Mouse (Mus musculus) brain, embryonic 14.5 days (tissue): ENCODE results near the gene Tbl1xr1.

Experiments used
- CTCF ChIP-seq: fragments of 200-500 bp; IDR thresholded peaks from 2 replicates; pipeline ENCODE4 v1.5.1; 2012; ENCODE audit warnings: inconsistent platforms, mild to moderate bottlenecking, moderate library complexity, borderline replicate concordance; ENCODE audit not compliant: insufficient read depth, insufficient read length; ENCODE audit errors: extremely low read depth
- POLR2A ChIP-seq: fragments of 200-500 bp; IDR thresholded peaks from 2 replicates; pipeline ENCODE4 v1.6.1; 2012; ENCODE audit warnings: mild to moderate bottlenecking, inconsistent platforms, borderline replicate concordance; ENCODE audit not compliant: poor library complexity, insufficient read depth, insufficient read length, severe bottlenecking; ENCODE audit errors: extremely low read depth

DNA sequence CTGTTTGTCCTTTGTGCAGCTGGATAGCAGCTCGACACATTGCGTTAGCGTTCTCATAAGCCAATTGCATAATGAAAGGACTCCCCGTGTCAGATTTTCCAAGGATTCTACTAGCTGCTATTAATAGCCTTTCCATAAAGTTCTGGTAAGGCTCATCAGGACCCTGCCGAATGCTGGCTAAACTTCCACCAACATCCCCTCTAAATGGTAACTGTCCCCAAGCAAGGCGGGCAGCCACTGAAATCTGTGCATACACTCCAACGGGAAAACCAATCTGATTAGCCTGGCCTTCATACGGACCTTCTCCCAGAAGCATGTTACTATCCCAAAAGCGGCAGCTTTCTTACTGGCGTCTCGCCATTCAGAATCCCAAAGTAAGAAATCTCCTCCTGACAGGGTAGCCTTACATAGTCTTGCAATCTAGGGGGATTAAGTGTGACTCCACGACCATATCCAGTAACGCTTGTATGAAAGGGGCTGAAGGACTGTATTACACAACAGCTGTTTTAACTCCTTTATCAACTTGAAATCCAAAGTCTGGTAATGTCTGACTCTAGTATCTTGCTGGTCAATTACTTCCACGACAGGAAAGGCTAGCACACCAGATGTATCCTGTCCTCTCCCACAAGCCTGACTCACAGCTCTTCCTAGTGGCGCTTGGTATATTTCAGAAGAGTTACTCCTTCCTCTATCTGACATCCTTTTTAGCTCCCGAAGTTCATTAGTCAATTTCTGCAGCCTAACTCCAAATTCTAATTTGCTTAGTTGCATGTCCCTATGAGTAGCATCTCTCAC, 161.9 kb downstream of the Tbl1xr1 start:
- TF ChIP-seq CTCF (no peak), POLR2A (no peak)
